Mouse (Mus musculus) kidney, adult 11 months (tissue): ENCODE data around the gene Mpzl3.
"Not testable (repeated sequence)": the region's sequence is repeated elsewhere in the genome, so short reads cannot be mapped to it uniquely, and the experiment has no call there.

Source experiments
- DNase-seq: peaks from one replicate; pipeline ENCODE4 v3.0.0; 2022

Mpzl3 gene

DNA sequence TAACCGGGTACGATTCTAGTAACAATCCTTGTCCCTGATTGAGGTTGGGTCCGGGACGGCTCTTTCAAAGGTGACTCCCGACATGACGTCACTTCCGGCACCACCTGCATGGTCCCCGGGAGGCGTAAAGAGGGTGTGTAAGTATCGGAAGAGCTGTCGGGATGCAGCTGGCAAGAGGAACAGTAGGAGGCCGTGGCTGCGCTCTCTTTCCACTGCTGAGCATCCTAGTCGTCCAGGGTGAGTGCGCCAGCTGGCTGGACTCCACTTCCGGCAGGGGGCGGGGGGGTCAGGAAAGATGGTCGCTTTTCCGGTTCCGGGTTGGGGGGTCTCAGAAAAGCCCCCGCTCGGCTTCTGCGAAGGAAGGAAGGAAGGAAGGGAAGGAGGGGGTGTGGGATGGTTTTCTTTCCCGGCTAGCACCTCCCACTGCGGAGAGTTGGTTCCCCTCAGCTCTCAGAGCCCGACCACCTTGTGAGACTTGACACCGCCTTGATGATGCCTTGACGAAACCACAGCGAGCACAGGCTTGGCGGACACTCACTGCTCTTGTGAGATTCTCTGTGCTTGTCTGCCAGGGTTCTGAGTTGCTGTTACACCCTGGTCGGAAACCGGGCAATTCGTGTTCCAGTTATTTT, at the start of gene Mpzl3:
Gene Mpzl3, plus strand, starts transcription at position 105 of the 632 bp plus-strand sequence.
- peak; percentile 82 for DNase-seq

- no peak for DNase-seq
These were observed 47.6 kb upstream of the Mpzl3 start for GRCm38 (mm10) chr9:45007404-45007803.

- no peak for DNase-seq
These were observed 46.6 kb upstream of the Mpzl3 start for GRCm38 (mm10) chr9:45008342-45008741.

- no peak for DNase-seq
These were observed 45.6 kb upstream of the Mpzl3 start, which contains the start of gene Cd3e for GRCm38 (mm10) chr9:45009180-45010078. Gene Cd3e, minus strand, starts transcription at chr9:45009627.

GRCm38 (mm10) chr9:45010461-45010860, 44.5 kb upstream of the Mpzl3 start:
- DNase-seq: no peak

- no peak for DNase-seq
These were observed 43.7 kb upstream of the Mpzl3 start for GRCm38 (mm10) chr9:45011291-45011690.

- no peak for DNase-seq
These were observed 40.1 kb upstream of the Mpzl3 start for GRCm38 (mm10) chr9:45014879-45015278.

DNA sequence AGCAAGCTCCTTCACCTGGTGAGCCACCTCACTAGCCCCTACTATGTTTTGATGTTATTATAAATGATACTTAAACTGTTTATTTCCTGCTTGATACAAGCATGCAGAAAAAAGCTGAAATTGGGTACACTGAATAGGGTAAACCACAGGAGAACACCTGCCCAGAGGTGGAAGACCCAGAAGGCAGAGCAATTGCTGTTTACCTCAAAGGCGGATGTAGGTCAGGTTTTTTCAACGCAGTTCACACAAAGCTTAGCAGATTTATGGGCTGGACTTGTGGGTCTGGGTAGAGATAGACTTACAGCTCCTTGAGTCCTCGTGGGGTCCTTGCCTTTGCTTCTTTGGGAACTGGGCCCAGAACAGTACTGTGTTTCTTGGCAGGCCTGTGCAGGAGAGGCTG, 39.1 kb upstream of the Mpzl3 start:
- no peak for DNase-seq

DNA sequence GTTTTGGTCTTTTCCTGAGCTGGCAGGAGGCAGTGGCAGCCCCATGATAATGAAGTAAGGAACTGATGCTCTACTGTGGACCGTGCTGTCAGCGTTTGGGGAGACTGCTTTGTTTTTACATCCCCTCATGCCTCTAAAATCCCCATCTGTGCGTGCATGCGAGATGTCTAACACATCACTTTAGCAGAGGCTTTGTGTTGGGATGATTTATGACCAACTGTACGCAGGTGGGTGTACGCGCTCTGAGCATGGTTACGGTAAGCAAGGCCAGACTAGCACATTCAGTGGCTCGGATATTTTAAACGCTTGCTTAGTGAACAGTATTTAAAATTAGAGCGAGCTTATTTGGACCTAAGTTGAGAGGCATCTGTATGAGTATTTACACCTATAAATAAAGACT, 37.0 kb upstream of the Mpzl3 start:
- DNase-seq: no peak

DNA sequence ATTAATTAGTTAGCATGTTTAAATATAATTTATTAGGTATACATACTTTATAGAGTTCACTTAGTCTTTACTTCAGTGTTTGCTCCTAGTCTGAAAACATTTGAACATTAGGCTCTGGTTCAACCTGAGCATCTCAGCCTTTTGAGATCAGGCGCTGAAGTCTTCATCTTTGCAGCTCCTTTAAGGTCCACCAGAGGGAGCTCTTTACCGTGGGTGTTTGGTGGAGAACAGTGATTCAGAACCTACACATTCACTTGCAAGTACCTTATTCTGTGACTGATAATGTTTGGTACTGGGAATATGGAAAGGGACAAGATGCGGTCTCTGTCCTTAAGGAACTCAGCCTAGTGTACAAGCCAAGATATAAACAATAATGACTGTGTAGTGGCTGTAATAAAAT, 32.2 kb upstream of the Mpzl3 start:
- DNase-seq: peak; percentile 13

GRCm38 (mm10) chr9:45023638-45024037, 31.3 kb upstream of the Mpzl3 start:
- no peak for DNase-seq

DNA sequence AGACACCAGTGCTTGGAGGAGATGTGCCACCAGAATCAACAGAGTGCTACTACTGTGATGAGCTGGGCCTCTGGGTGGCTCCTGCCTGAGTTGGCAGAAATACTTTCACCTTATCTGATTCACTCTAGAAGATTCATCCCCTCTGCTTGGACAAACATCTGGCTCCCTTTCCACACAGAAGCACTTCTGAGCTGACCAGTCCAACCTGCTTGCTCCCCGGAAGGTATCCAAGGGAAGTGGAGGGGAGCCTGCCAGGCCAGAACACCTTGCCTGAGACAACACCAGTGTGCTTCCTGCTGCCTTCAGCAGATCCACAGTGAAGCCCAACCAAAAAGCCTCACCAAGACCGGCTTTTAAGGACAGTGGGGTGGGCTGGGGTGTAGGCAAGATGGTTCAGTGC, 30.8 kb upstream of the Mpzl3 start:
- no peak for DNase-seq

DNA sequence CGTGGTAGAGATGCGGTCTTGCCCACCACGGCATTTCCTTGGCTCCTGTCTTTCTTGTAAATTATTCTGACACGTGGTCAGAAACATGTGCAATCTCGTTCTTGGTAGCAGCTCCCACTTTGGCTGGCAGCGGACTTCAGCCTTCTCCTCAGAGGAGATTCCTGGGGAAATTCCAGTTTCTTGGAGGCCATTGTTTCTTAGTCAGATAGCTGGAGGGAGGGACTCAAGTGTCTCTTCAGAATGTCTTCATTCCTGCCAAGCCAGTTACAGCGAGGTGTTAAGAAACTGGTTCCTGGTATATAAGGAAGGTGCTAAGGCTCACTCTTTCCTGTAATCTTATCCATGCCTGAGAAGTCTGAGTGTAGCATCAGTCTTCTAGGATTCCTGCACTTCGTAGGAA, 27.6 kb upstream of the Mpzl3 start:
- DNase-seq: no peak

- DNase-seq: no peak
These were observed 24.6 kb upstream of the Mpzl3 start for GRCm38 (mm10) chr9:45030341-45030740.

DNA sequence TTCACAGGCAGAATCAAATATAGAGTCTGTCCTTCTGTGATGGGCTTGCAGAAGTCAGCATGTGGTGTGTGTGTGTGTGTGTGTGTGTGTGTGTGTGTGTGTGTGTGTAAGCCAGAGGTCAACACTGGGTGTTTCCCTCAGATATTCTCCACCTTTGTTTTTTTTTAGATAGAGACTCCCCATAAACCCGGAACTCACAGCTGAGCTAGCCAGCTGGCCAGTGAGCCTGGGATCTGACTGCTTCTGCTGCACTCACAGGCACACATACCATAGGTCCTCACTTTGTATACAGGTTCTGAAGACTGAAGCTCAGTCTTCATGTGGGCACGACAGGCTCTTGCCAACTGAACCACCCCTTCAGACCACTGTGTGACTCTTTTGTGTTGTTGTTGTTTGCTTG, 22.7 kb upstream of the Mpzl3 start:
- no peak for DNase-seq

GRCm38 (mm10) chr9:45034526-45034925, 20.5 kb upstream of the Mpzl3 start:
- no peak for DNase-seq

- DNase-seq: not testable (repeated sequence)
These were observed 17.2 kb upstream of the Mpzl3 start for GRCm38 (mm10) chr9:45037803-45038202.

- no peak for DNase-seq
These were observed 15.5 kb upstream of the Mpzl3 start, which contains the start of gene Mpzl2 for GRCm38 (mm10) chr9:45039499-45039898. Gene Mpzl2, plus strand, starts transcription at chr9:45039799.

- peak; percentile 23 for DNase-seq
These were observed 14.7 kb upstream of the Mpzl3 start for GRCm38 (mm10) chr9:45040066-45040845.

- peak; percentile 73 for DNase-seq
These were observed 13.7 kb upstream of the Mpzl3 start for GRCm38 (mm10) chr9:45041131-45041838.

GRCm38 (mm10) chr9:45042056-45042720, 12.8 kb upstream of the Mpzl3 start:
- DNase-seq: peak; percentile 91

- DNase-seq: peak; percentile 68
These were observed 12.0 kb upstream of the Mpzl3 start for GRCm38 (mm10) chr9:45042947-45043346.
